Mouse (Mus musculus) midbrain, embryonic 16.5 days (tissue): ENCODE data around the gene Plcb1. TPM values are rescaled to one million over a fixed set of nuclear protein-coding genes. Genes with fewer than 3 reads are reported as not detected.

Experiments
- ATAC-seq: fragments of 200-750 bp; cut with Nextera tagmentation; 2 replicates; pipeline ENCODE4 v1.8.0; 2017; ENCODE audit warnings: moderate TSS enrichment
- H3K27ac ChIP-seq: fragments of 300-500 bp; sonication (generic); 2 replicates; pipeline ENCODE4 v1.5.1; 2014; ENCODE audit warnings: mild to moderate bottlenecking, low read length, mixed read lengths
- H3K27me3 ChIP-seq: fragments of 300-500 bp; sonication (generic); 2 replicates; pipeline ENCODE4 v1.6.1; 2014; ENCODE audit warnings: low read depth, low read length, mixed read lengths; ENCODE audit not compliant: control insufficient read depth, insufficient read depth
- H3K36me3 ChIP-seq: fragments of 300-500 bp; sonication (generic); 2 replicates; pipeline ENCODE4 v1.6.1; 2014; ENCODE audit warnings: mild to moderate bottlenecking, low read length, moderate library complexity, mixed read lengths; ENCODE audit not compliant: control insufficient read depth, insufficient read depth
- H3K4me1 ChIP-seq: fragments of 300-500 bp; sonication (generic); 2 replicates; pipeline ENCODE4 v1.6.1; 2014; ENCODE audit warnings: mild to moderate bottlenecking, low read length, mixed read lengths; ENCODE audit not compliant: control insufficient read depth, insufficient read depth
- H3K4me2 ChIP-seq: fragments of 300-500 bp; sonication (generic); 2 replicates; pipeline ENCODE4 v1.6.1; 2014; ENCODE audit warnings: mild to moderate bottlenecking, low read length, mixed read lengths
- H3K4me3 ChIP-seq: fragments of 300-500 bp; sonication (generic); 2 replicates; pipeline ENCODE4 v1.5.1; 2014; ENCODE audit warnings: low read depth, mild to moderate bottlenecking, low read length, moderate library complexity, mixed read lengths
- H3K9ac ChIP-seq: fragments of 300-500 bp; sonication (generic); 2 replicates; pipeline ENCODE4 v1.6.1; 2014; ENCODE audit warnings: low read depth, low read length, mixed read lengths
- H3K9me3 ChIP-seq: fragments of 300-500 bp; sonication (generic); replicated peaks from 2 replicates; pipeline ENCODE4 v1.6.1; 2014; ENCODE audit warnings: mild to moderate bottlenecking, low read length, mixed read lengths; ENCODE audit not compliant: control insufficient read depth, poor library complexity, severe bottlenecking
- WGBS: fragments of 180-500 bp; shearing (Covaris S2); extraction: QIAGEN DNeasy Blood & Tissue Kit; methylation state at CpG from one replicate; pipeline ENCODE4 v1.1.7; 2014; 5-methylcytosine and 5-hydroxymethylcytosine counted together
- polyA plus RNA-seq: library from polyadenylated mRNA; unstranded; fragments of >200 nt; fragmentation: Nextera tagmentation; extraction: Ambion mirVana; gene quantifications from 2 replicates; pipeline ENCODE4 v1.2.1, GENCODE M21; 2015

Gene Plcb1
- polyA plus RNA-seq, 1 experiment from 2014 or later = 35.9 TPM

GRCm38 (mm10) chr2:135279026-135279425, 493.2 kb downstream of the Plcb1 start:
- Histone ChIP-seq H3K4me1 (no peaks in the 10 kb centered on the region), H3K36me3 (no peaks in the 10 kb centered on the region), H3K27ac (no peak overlapping the region), H3K9ac (no peak overlapping the region), H3K4me2 (no peak overlapping the region), H3K4me3 (no peak overlapping the region), H3K9me3 (no peaks in the 10 kb centered on the region), H3K27me3 (no peaks in the 10 kb centered on the region)
- peak; percentile 43; the same call in 1 of the 2 replicates for ATAC-seq
- WGBS = 68% methylated on average over 6 of the region's 6 CpGs

GRCm38 (mm10) chr2:135283783-135284182, 497.9 kb downstream of the Plcb1 start:
- Histone ChIP-seq H3K4me1 (no peaks in the 10 kb centered on the region), H3K9me3 (no peaks in the 10 kb centered on the region), H3K9ac (no peak overlapping the region), H3K36me3 (no peaks in the 10 kb centered on the region), H3K27me3 (no peaks in the 10 kb centered on the region), H3K27ac (no peak overlapping the region), H3K4me2 (no peak overlapping the region), H3K4me3 (no peak overlapping the region)
- 73% methylated on average over 3 of the region's 3 CpGs for WGBS
- no peak for ATAC-seq

GRCm38 (mm10) chr2:135296184-135296769, 510.4 kb downstream of the Plcb1 start:
- H3K4me1 ChIP-seq = peaks cover 6% of the 10 kb centered on the region
- no peaks in the 10 kb centered on the region for H3K36me3 ChIP-seq
- H3K4me2 ChIP-seq = no peak overlapping the region
- no peak for ATAC-seq
- H3K9ac ChIP-seq = no peak overlapping the region
- H3K4me3 ChIP-seq = no peak overlapping the region
- 95% methylated on average over 8 of the region's 8 CpGs for WGBS
- no peaks in the 10 kb centered on the region for H3K9me3 ChIP-seq
- no peaks in the 10 kb centered on the region for H3K27me3 ChIP-seq
- no peak overlapping the region for H3K27ac ChIP-seq

GRCm38 (mm10) chr2:135300480-135300879, 514.6 kb downstream of the Plcb1 start:
- H3K36me3 ChIP-seq = no peaks in the 10 kb centered on the region
- H3K9ac ChIP-seq = no peak overlapping the region
- H3K27me3 ChIP-seq = no peaks in the 10 kb centered on the region
- no peak overlapping the region for H3K27ac ChIP-seq
- no peak overlapping the region for H3K4me3 ChIP-seq
- H3K4me2 ChIP-seq = no peak overlapping the region
- WGBS = 79% methylated on average over 1 of the region's 1 CpGs
- ATAC-seq = no peak
- H3K4me1 ChIP-seq = peaks cover 6% of the 10 kb centered on the region
- no peaks in the 10 kb centered on the region for H3K9me3 ChIP-seq

GRCm38 (mm10) chr2:135302483-135302882, 516.6 kb downstream of the Plcb1 start:
- H3K4me3 ChIP-seq = no peak overlapping the region
- no peak overlapping the region for H3K9ac ChIP-seq
- H3K9me3 ChIP-seq = no peaks in the 10 kb centered on the region
- H3K27ac ChIP-seq = no peak overlapping the region
- no peak for ATAC-seq
- no peak overlapping the region for H3K4me2 ChIP-seq
- H3K36me3 ChIP-seq = no peaks in the 10 kb centered on the region
- H3K4me1 ChIP-seq = peaks cover 8% of the 10 kb centered on the region
- no peaks in the 10 kb centered on the region for H3K27me3 ChIP-seq
- WGBS = 97% methylated on average over 2 of the region's 2 CpGs

GRCm38 (mm10) chr2:135305186-135305585, 519.3 kb downstream of the Plcb1 start:
- Histone ChIP-seq H3K27ac (no peak overlapping the region), H3K4me2 (no peak overlapping the region), H3K4me1 (peaks cover 2% of the 10 kb centered on the region; the same call in 1 of the 2 replicates), H3K36me3 (no peaks in the 10 kb centered on the region), H3K9ac (no peak overlapping the region), H3K9me3 (no peaks in the 10 kb centered on the region), H3K4me3 (no peak overlapping the region), H3K27me3 (no peaks in the 10 kb centered on the region)
- ATAC-seq = no peak
- 87% methylated on average over 3 of the region's 3 CpGs for WGBS

GRCm38 (mm10) chr2:135305736-135306471, 520.0 kb downstream of the Plcb1 start:
- H3K27me3 ChIP-seq = no peaks in the 10 kb centered on the region
- no peak overlapping the region for H3K9ac ChIP-seq
- no peak overlapping the region for H3K27ac ChIP-seq
- H3K4me2 ChIP-seq = no peak overlapping the region
- H3K4me3 ChIP-seq = no peak overlapping the region
- ATAC-seq = peak; percentile 62
- no peaks in the 10 kb centered on the region for H3K9me3 ChIP-seq
- H3K4me1 ChIP-seq = peaks cover 2% of the 10 kb centered on the region; the same call in 1 of the 2 replicates
- no peaks in the 10 kb centered on the region for H3K36me3 ChIP-seq
- WGBS = 37% methylated on average over 7 of the region's 7 CpGs

- no peaks in the 10 kb centered on the region for H3K36me3 ChIP-seq
- H3K27me3 ChIP-seq = no peaks in the 10 kb centered on the region
- H3K9me3 ChIP-seq = no peaks in the 10 kb centered on the region
- no peak overlapping the region for H3K27ac ChIP-seq
- H3K4me1 ChIP-seq = peaks cover 2% of the 10 kb centered on the region; the same call in 1 of the 2 replicates
- 6% methylated on average over 2 of the region's 2 CpGs for WGBS
- no peak overlapping the region for H3K4me3 ChIP-seq
- H3K9ac ChIP-seq = no peak overlapping the region
- no peak for ATAC-seq
- H3K4me2 ChIP-seq = no peak overlapping the region
Measured at GRCm38 (mm10) chr2:135306472-135306771, 520.6 kb downstream of the Plcb1 start.

- peaks cover 2% of the 10 kb centered on the region; the same call in 1 of the 2 replicates for H3K4me1 ChIP-seq
- H3K9ac ChIP-seq = no peak overlapping the region
- H3K36me3 ChIP-seq = no peaks in the 10 kb centered on the region
- no peak overlapping the region for H3K4me3 ChIP-seq
- no peaks in the 10 kb centered on the region for H3K9me3 ChIP-seq
- WGBS = 68% methylated on average over 4 of the region's 4 CpGs
- no peak overlapping the region for H3K4me2 ChIP-seq
- H3K27me3 ChIP-seq = no peaks in the 10 kb centered on the region
- H3K27ac ChIP-seq = no peak overlapping the region
- ATAC-seq = no peak
Measured at GRCm38 (mm10) chr2:135307787-135308186, 521.9 kb downstream of the Plcb1 start.
